Mouse (Mus musculus) heart, embryonic 13.5 days (tissue): ENCODE results near the gene Ctcf. TPM values are rescaled to one million over a fixed set of nuclear protein-coding genes. Genes with fewer than 3 reads are reported as not detected.

Experiments used
- ATAC-seq: fragments of 200-750 bp; cut with Nextera tagmentation; 2 replicates; pipeline ENCODE4 v1.8.0; 2017; ENCODE audit warnings: moderate TSS enrichment; ENCODE audit not compliant: insufficient number of reproducible peaks, low FRiP score, low TSS enrichment; ENCODE audit errors: extremely low read depth
- H3K27ac ChIP-seq: fragments of 300-500 bp; sonication (generic); replicated peaks from 2 replicates; pipeline ENCODE4 v1.5.1; 2015; ENCODE audit warnings: moderate library complexity, mild to moderate bottlenecking, inconsistent platforms
- H3K27me3 ChIP-seq: fragments of 300-500 bp; sonication (generic); replicated peaks from 2 replicates; pipeline ENCODE4 v1.6.1; 2015; ENCODE audit warnings: mild to moderate bottlenecking, inconsistent platforms
- H3K36me3 ChIP-seq: fragments of 300-500 bp; sonication (generic); 2 replicates; pipeline ENCODE4 v1.6.1; 2015; ENCODE audit warnings: mild to moderate bottlenecking, inconsistent platforms
- H3K4me1 ChIP-seq: fragments of 300-500 bp; sonication (generic); 2 replicates; pipeline ENCODE4 v1.6.1; 2015; ENCODE audit warnings: inconsistent platforms
- H3K4me2 ChIP-seq: fragments of 300-500 bp; sonication (generic); 2 replicates; pipeline ENCODE4 v1.6.1; 2015; ENCODE audit warnings: inconsistent platforms, mild to moderate bottlenecking, moderate library complexity
- H3K4me3 ChIP-seq: fragments of 300-500 bp; sonication (generic); 2 replicates; pipeline ENCODE4 v1.5.1; 2015; ENCODE audit warnings: moderate library complexity, mild to moderate bottlenecking, inconsistent platforms
- H3K9ac ChIP-seq: fragments of 300-500 bp; sonication (generic); 2 replicates; pipeline ENCODE4 v1.6.1; 2015; ENCODE audit warnings: inconsistent platforms, mild to moderate bottlenecking, moderate library complexity
- H3K9me3 ChIP-seq: fragments of 300-500 bp; sonication (generic); 2 replicates; pipeline ENCODE4 v1.6.1; 2016; ENCODE audit warnings: inconsistent platforms
- WGBS: fragments of 180-500 bp; shearing (Covaris S2); methylation state at CpG from one replicate; pipeline ENCODE4 v1.1.7; 2015; ENCODE audit warnings: mixed read lengths; 5-methylcytosine and 5-hydroxymethylcytosine counted together
- polyA plus RNA-seq: library from polyadenylated mRNA; unstranded; fragments of >200 nt; fragmentation: Nextera tagmentation; extraction: Ambion mirVana; gene quantifications from 2 replicates; pipeline ENCODE4 v1.2.1, GENCODE M21; 2015

The Ctcf gene
- polyA plus RNA-seq, 1 experiment from 2014 or later: 67.1 TPM

DNA sequence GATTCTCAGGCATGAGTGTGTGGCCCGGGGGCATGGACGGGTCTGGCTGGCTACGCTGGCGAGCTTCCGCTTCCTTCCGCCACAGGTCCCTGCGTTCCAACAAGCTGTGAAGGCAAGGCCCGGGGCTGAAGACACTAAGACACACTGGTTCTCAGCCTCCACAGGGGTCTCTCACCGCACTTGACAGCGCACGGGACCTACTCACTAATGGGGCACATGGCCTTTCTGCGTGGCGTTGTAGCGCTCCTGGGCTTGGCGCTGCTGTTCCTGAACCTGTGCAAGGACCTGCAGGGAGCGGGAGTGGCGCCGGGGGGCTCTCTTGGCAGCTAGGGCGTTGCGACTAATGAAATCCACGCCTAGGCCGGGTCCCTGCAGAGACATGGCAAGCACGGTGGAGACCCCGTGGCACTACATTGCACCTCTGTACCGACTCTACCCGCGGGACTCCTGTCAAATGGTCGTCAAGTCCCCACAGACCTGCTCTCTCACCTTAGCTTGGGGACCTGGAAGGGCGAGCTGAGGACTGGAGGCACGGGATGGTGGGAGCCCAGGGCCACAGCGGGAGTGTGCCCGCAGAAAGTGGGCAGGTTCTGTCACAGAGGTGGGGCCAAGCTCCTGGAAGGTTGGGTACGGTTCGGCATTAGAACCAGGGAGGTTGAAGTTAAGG, 67.9 kb downstream of the Ctcf start:
- peaks cover 34% of the 10 kb centered on the region for H3K4me1 ChIP-seq
- H3K4me2 ChIP-seq: no peak overlapping the region
- no peak for ATAC-seq
- 90% methylated on average over 34 of the region's 34 CpGs for WGBS
- H3K27me3 ChIP-seq: no peaks in the 10 kb centered on the region
- H3K9me3 ChIP-seq: no peaks in the 10 kb centered on the region
- peaks cover 20% of the 10 kb centered on the region for H3K36me3 ChIP-seq
- H3K4me3 ChIP-seq: no peak overlapping the region
- no peak overlapping the region for H3K9ac ChIP-seq
- H3K27ac ChIP-seq: no peak overlapping the region

DNA sequence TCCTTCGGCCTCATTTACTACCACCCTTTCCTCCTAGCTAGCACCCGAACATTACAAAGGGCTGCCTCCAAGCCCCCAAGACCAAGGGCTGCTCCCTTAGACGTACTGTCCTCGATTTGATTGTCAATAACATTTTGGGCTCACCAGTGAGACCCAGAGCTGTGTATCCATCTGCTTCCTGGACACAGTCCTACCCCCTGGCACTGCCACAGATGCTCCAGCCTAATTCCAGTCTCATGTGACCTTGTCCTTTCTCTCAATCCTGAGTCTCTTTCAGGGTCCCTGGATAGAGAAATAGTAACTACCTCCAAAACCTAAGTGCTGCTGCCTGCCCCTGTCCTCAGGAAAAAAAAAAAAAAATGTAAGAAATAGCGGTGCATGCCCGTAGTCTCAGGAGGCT, 68.6 kb downstream of the Ctcf start:
- Histone ChIP-seq H3K36me3 (peaks cover 18% of the 10 kb centered on the region), H3K4me1 (peaks cover 28% of the 10 kb centered on the region), H3K27me3 (no peaks in the 10 kb centered on the region), H3K9me3 (no peaks in the 10 kb centered on the region), H3K4me2 (no peak overlapping the region), H3K4me3 (no peak overlapping the region), H3K9ac (no peak overlapping the region), H3K27ac (no peak overlapping the region)
- no peak for ATAC-seq
- WGBS: 85% methylated on average over 6 of the region's 6 CpGs

DNA sequence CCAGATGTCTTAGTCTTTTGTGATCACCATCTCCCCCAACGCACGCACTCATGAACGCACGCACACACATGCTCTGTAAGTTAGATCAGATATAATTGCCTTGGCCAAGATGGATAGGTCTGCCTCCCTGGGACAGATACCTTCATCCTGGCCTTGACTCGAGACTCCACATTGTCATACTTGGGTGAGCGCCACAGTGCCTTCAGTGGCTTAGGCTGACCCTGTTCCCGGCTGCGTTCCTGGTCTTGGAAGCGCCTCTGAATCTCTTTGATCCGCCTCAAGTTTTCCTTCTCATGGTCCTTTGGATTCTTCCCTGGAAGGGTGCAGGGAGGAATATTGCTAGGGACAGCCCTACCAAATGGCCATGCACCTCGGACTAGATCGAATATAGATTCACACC, 70.1 kb downstream of the Ctcf start:
- Histone ChIP-seq H3K4me1 (peaks cover 24% of the 10 kb centered on the region), H3K9ac (peak overlapping the region; percentile 88; the same call in 1 of the 2 replicates), H3K27me3 (no peaks in the 10 kb centered on the region), H3K27ac (no peak overlapping the region), H3K9me3 (no peaks in the 10 kb centered on the region), H3K4me3 (no peak overlapping the region), H3K36me3 (peaks cover 18% of the 10 kb centered on the region), H3K4me2 (peak overlapping the region; percentile 99)
- no peak for ATAC-seq
- 82% methylated on average over 12 of the region's 12 CpGs for WGBS

DNA sequence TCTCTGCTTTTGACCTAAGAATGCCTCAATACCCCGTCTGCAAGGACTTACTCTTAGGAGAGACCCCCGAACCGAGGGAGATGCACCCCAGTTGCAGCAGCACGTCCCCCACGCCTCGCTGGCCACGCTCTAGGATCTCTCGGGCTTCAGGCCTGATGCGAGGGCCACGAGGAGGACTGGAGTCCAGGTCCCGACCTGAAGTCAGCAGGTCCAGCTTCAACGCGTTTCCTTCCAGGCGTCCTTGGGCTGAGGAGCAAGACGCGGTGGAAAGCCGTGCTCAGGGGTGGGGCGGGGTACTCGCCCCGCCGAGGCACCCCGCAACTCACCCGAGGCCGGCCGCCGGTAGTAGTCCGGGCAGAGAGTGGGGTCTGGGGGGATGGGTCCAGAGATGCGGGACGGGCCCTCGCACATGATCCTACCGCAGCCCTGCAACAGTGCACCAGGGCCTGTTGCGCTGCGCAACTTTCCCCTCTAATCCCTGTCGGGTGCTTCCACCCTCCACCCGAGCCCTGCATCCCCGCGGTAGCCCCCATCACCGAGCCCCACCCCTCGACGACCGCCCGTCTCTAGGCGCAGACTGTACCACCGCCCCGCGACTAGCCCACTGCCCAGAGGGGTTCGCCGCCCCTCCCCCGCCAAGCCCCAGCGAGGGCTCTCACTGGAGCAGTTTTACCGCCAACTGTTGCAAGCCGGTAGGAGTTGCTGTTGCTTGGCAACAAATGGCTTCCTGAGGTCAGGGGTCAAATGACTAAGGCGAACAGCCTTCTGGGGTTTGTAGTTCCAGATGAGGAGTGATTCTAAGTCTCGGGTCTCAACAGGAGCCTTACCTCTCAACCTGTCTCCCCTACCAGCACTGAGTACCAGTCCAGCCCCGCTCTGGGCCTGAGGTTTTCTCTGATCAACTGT, 71.4 kb downstream of the Ctcf start, which contains the start of the genes 4933405L10Rik and Enkd1:
4933405L10Rik (plus strand) TSS at position 158 of the 906 bp plus-strand sequence.
Enkd1 (minus strand) TSS at position 713 of the 906 bp plus-strand sequence.
- H3K9me3 ChIP-seq: no peaks in the 10 kb centered on the region
- peaks cover 12% of the 10 kb centered on the region for H3K4me1 ChIP-seq
- peak within 1 kb of the TSS; percentile 88 for H3K9ac ChIP-seq
- peaks cover 16% of the 10 kb centered on the region for H3K36me3 ChIP-seq
- peak within 1 kb of the TSS; percentile 86 for H3K4me3 ChIP-seq
- H3K27me3 ChIP-seq: no peaks in the 10 kb centered on the region
- WGBS: under 1% methylated on average over 55 of the region's 55 CpGs
- peak within 1 kb of the TSS; percentile 99 for H3K4me2 ChIP-seq
- ATAC-seq: peak; percentile 74
- no peak within 1 kb of the TSS for H3K27ac ChIP-seq

DNA sequence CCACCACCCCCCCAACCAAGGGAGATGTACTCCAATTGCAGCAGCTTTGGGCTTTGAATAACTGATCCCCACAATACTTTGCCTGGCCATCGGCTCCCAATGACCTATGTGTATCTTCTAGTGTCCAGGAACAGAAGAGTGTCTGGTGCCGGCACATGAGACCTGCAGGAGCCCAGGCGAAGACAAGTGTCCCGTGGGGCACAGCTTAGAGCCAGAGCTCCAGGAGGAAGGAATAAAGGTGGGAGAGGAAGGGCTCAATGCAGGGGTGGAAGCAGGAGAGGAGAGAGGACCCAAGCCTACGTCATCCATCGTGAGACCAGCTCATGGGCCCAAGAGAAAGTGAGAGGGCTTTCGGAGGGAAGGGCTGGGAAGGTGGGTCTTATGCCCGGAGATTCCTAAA, 72.3 kb downstream of the Ctcf start:
- Histone ChIP-seq H3K36me3 (peaks cover 7% of the 10 kb centered on the region; the same call in 1 of the 2 replicates), H3K9ac (no peak overlapping the region), H3K4me2 (no peak overlapping the region), H3K9me3 (no peaks in the 10 kb centered on the region), H3K4me3 (no peak overlapping the region), H3K27ac (no peak overlapping the region), H3K27me3 (no peaks in the 10 kb centered on the region), H3K4me1 (peaks cover 12% of the 10 kb centered on the region)
- 87% methylated on average over 8 of the region's 8 CpGs for WGBS
- ATAC-seq: no peak

DNA sequence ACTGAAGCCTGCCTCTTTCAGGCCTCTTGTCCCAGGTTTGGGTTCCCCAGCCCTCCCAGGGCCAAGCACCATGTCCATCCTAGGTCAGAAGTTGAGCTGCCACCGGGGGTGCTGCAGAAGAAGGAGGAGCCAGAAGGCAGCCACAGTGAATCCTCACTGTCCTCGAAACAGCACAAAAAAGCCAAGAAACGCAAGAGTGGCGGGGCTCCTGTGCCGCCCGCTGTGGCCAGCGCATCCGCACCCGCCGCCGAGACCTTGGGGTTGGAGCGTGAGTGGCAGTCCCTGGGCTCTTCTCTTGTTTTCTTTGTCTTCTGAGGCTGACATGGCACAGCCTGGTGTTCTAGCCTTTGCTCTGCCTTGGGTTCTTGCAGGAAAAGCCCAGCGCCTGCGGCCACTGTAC, 72.9 kb downstream of the Ctcf start:
- Histone ChIP-seq H3K27ac (no peak overlapping the region), H3K9me3 (no peaks in the 10 kb centered on the region), H3K36me3 (peaks cover under 1% of the 10 kb centered on the region; the same call in 1 of the 2 replicates), H3K4me3 (no peak overlapping the region), H3K4me2 (no peak overlapping the region), H3K4me1 (peaks cover 12% of the 10 kb centered on the region), H3K9ac (no peak overlapping the region), H3K27me3 (no peaks in the 10 kb centered on the region)
- WGBS: 68% methylated on average over 14 of the region's 14 CpGs
- no peak for ATAC-seq

DNA sequence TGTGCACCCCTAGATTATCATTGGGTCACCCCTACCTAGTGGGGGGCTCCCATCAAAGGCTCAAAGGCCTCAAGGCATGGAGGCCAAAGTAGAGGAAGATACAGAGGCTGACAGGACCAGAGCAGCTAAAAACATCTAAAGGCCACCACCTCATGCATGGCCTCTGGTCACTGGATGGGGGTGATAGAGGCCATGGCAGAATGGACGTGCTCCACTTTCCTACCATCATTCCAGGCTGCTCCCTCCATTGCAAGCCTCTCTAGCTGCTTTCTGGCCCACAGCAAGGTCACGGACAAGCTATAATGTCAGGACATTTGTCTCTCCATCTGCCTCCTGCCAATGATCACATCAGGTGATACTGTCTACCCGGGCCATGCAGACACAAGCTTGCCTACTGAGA, 75.9 kb downstream of the Ctcf start:
- WGBS: 84% methylated on average over 3 of the region's 3 CpGs
- Histone ChIP-seq H3K27me3 (no peaks in the 10 kb centered on the region), H3K4me1 (peaks cover 4% of the 10 kb centered on the region), H3K36me3 (peaks cover 10% of the 10 kb centered on the region), H3K9ac (no peak overlapping the region), H3K27ac (no peak overlapping the region), H3K9me3 (no peaks in the 10 kb centered on the region), H3K4me2 (no peak overlapping the region), H3K4me3 (no peak overlapping the region)
- no peak for ATAC-seq

DNA sequence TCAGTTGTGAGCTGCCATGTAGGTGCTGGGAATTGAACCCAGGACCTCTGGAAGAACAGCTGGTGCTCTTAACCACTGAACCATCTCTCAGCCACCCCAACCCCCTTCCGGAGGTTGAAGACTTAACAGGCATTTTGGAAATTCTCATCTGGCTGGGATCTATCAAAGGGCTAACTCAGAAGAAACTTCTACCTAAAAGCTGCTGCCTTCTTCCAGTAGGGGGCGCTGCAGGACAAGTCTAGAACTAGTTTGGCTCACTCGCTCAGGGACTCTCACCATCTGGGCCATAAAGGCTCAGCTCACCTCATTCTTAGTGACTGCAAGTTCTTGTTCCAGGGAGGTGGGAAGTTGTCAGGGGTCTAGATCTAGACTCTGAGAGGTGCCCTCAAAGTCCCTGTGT, 77.8 kb downstream of the Ctcf start:
- Histone ChIP-seq H3K4me2 (no peak overlapping the region), H3K27ac (no peak overlapping the region)

DNA sequence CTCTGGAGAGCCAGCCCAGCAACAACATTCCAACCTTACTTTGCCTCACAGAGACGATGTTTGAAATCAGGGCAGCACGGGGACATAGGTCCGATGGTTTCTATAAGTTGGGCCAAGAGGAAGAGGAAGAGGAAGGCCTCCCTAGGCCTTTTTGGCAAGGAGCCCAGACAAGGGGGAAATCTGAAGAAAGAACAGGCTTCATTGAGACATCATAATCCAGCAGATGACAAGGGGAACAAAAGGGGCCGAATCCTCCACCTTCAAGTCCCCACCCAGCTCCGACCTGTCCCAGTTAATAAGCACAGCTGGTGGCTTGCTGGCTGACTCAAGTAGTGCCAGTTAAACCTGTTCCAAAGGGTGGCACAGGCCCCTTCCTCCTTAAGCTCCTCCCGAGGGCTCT, 78.7 kb downstream of the Ctcf start:
- Histone ChIP-seq H3K9me3 (no peaks in the 10 kb centered on the region), H3K9ac (no peak overlapping the region), H3K36me3 (peaks cover 11% of the 10 kb centered on the region), H3K27ac (peak overlapping the region; percentile 57), H3K4me1 (no peaks in the 10 kb centered on the region), H3K27me3 (no peaks in the 10 kb centered on the region), H3K4me2 (no peak overlapping the region), H3K4me3 (no peak overlapping the region)
- ATAC-seq: no peak
- WGBS: 63% methylated on average over 6 of the region's 6 CpGs

More for the DNA sequence above, 77.8 kb downstream of the Ctcf start:
- H3K9ac ChIP-seq: no peak overlapping the region
- H3K4me3 ChIP-seq: no peak overlapping the region
- WGBS: 6% methylated on average over 3 of the region's 3 CpGs
- peak; percentile 43; the same call in 1 of the 2 replicates for ATAC-seq
- H3K4me1 ChIP-seq: no peaks in the 10 kb centered on the region
- peaks cover 11% of the 10 kb centered on the region for H3K36me3 ChIP-seq
- H3K9me3 ChIP-seq: no peaks in the 10 kb centered on the region
- H3K27me3 ChIP-seq: no peaks in the 10 kb centered on the region

DNA sequence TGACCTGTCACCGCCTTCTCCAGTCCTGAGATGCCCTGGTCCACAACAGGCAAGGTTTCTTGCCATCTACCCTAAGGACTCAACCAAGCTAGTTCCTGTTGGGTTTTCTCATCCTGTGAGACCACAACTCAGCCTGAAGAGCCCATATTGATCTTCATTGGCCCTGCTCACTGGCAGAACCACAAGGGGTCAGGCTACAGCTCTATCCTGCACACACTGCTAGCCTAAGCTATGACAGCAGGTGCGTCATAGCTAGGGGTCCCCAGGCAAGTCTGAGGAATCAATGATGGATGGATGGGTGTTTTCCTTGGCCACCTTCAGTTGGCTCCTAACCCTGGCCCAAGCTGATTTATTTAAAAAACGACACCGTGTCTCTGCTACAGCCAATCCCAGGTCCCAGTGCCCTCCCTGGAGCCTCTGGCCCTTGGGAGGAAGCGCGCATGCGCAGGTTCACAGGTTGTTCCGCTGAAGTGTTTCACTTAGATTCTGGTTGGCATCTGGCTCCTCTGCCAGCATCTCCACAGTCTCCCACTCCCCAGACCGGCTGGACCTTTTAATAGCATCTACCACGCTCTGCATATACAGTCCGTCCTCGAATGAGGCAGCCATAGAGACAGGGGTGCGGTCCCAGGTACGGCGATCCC, 80.1 kb downstream of the Ctcf start:
- H3K4me1 ChIP-seq: no peaks in the 10 kb centered on the region
- H3K27me3 ChIP-seq: no peaks in the 10 kb centered on the region
- H3K27ac ChIP-seq: no peak overlapping the region
- peaks cover 11% of the 10 kb centered on the region for H3K36me3 ChIP-seq
- no peak overlapping the region for H3K4me3 ChIP-seq
- H3K4me2 ChIP-seq: no peak overlapping the region
- 85% methylated on average over 15 of the region's 15 CpGs for WGBS
- ATAC-seq: no peak
- H3K9me3 ChIP-seq: no peaks in the 10 kb centered on the region
- no peak overlapping the region for H3K9ac ChIP-seq

DNA sequence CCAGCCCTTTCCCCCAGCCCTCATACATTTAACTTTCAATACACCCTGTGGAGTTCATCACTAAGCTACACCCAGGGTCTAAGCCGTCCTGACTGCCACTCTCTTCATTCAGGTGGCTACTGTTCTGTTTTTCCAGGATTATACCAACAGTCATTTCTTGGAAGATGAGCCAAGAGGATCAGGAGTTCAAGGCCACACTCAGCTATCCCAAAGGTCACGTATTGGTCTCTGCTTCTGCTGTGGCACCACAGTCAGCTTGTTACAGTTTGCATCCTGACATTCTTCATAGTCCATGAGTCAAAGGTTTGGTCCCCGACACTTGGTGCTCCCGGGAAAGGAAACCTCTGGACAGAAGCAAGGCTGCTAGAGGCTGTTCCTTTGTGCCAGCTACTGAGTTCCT, 83.3 kb downstream of the Ctcf start:
- Histone ChIP-seq H3K4me2 (no peak overlapping the region), H3K27ac (no peak overlapping the region), H3K9me3 (no peaks in the 10 kb centered on the region), H3K4me3 (no peak overlapping the region), H3K27me3 (no peaks in the 10 kb centered on the region), H3K4me1 (no peaks in the 10 kb centered on the region), H3K9ac (no peak overlapping the region), H3K36me3 (peaks cover 22% of the 10 kb centered on the region)
- no peak for ATAC-seq
- WGBS: 78% methylated on average over 4 of the region's 4 CpGs
